Comparison of ENCODE assay signal across 10 mouse cellular contexts in genomic region chrX:50560915-50561314, GRCm38 (mm10).
DNase-seq lines count a peak whose midpoint lies in the region; ATAC-seq and TF ChIP-seq lines count a peak whose summit lies in the region.
"Had no signal": no experiment of that assay in that cellular context is flagged by ENCODE, and none has a peak within 500 bp of the region (broad histone marks: within the 10 kb centered on the region; RNA-seq: fewer than 3 reads in every experiment).

No protein-coding gene starts in this region.

- H3K27ac ChIP-seq in lung, postnatal 0 days (ENCODE audit: low read length), result no peak overlapping the region
- H3K27ac ChIP-seq: embryonic facial prominence, embryonic 15.5 days; limb, embryonic 15.5 days had no signal

- no peak overlapping the region for H3K9ac ChIP-seq in lung, postnatal 0 days (replicated peaks; ENCODE audit: low read depth)
- H3K9ac ChIP-seq: embryonic facial prominence, embryonic 15.5 days; limb, embryonic 15.5 days had no signal

- H3K4me3 ChIP-seq in lung, postnatal 0 days (ENCODE audit: low read depth, low read length), result no peak overlapping the region
- H3K4me3 ChIP-seq in lung, adult 2 months (replicated peaks; ENCODE audit: extremely low read depth, low read depth, low read length), result no peak overlapping the region
- H3K4me3 ChIP-seq: embryonic facial prominence, embryonic 15.5 days; limb, embryonic 15.5 days had no signal

- H3K9me3 ChIP-seq in lung, postnatal 0 days (ENCODE audit: low read length), result no peaks in the 10 kb centered on the region
- H3K9me3 ChIP-seq: embryonic facial prominence, embryonic 15.5 days; limb, embryonic 15.5 days had no signal

- no peak for TF ChIP-seq EP300 in lung, postnatal 0 days (IDR thresholded peaks at IDR 0.05)

- WGBS in lung, postnatal 0 days, result 52% methylated on average over 2 of the region's 2 CpGs
- whole genome bisulfite sequencing in lung, adult 2 months, result 34% methylated on average over 2 of the region's 2 CpGs

- no peaks in the 10 kb centered on the region for H3K36me3 ChIP-seq in lung, postnatal 0 days (ENCODE audit: insufficient read depth, low read length)
- H3K36me3 ChIP-seq: limb, embryonic 15.5 days had no signal

- no peak overlapping the region for H3K4me2 ChIP-seq in lung, postnatal 0 days (replicated peaks; ENCODE audit: low read depth, low read length)
- H3K4me2 ChIP-seq: embryonic facial prominence, embryonic 15.5 days; limb, embryonic 15.5 days had no signal

- H3K4me1 ChIP-seq in lung, postnatal 0 days (ENCODE audit: insufficient read depth, low read depth, low read length), result no peaks in the 10 kb centered on the region
- no peaks in the 10 kb centered on the region for H3K4me1 ChIP-seq in lung, adult 2 months (ENCODE audit: control insufficient read depth, insufficient read depth, low read length)
- H3K4me1 ChIP-seq: embryonic facial prominence, embryonic 15.5 days; limb, embryonic 15.5 days had no signal

- peak; percentile 48 for ATAC-seq in lung, postnatal 0 days

- no peak for TF ChIP-seq POLR2A in lung, adult 2 months (IDR thresholded peaks at IDR 0.05; ENCODE audit: borderline replicate concordance, extremely low read depth, low read depth, low read length)

- no peaks in the 10 kb centered on the region for H3K27me3 ChIP-seq in lung, postnatal 0 days (replicated peaks; ENCODE audit: insufficient read depth, low read length)
- H3K27me3 ChIP-seq: embryonic facial prominence, embryonic 15.5 days; limb, embryonic 15.5 days had no signal

- TF ChIP-seq CTCF in lung, postnatal 0 days (IDR thresholded peaks at IDR 0.05), result peak; percentile 66
- TF ChIP-seq CTCF in lung, adult 2 months (IDR thresholded peaks at IDR 0.05; ENCODE audit: insufficient read depth, low read length), result no peak

- DNase-seq in gastrocnemius, postnatal 25 days, result peak; percentile 23
- no peak for DNase-seq in gastrocnemius, adult 8-10 months (ENCODE audit: low spot score in 2 of 2)
- peak; percentile 67 for DNase-seq in lung, postnatal 0 days (ENCODE audit: low spot score)
- no peak for DNase-seq in lung, adult 2 months
- DNase-seq in brain, adult 2 months (ENCODE audit: low read depth, low spot score), result peak; percentile 23
- DNase-seq in ovary, postnatal 36 days (ENCODE audit: low spot score), result peak; percentile 23
- DNase-seq in frontal cortex, postnatal 25 days (ENCODE audit: low spot score in 2 of 2), result no peak
- DNase-seq in testis, postnatal 14 days (ENCODE audit: low spot score), result no peak

Comparison
In these comparisons a context has a peak if more than half of its experiments do, and no peak if none do; other contexts are left out.
1. DNase-seq: peak in gastrocnemius, postnatal 25 days (single experiment), lung, postnatal 0 days (single experiment), brain, adult 2 months (single experiment) and ovary, postnatal 36 days (single experiment); none in gastrocnemius, adult 8-10 months (0 of 2), lung, adult 2 months (single experiment), frontal cortex, postnatal 25 days (0 of 2) and testis, postnatal 14 days (single experiment).